Mouse (Mus musculus): ENCODE measurements around the gene Tcp11l2.

DNA sequence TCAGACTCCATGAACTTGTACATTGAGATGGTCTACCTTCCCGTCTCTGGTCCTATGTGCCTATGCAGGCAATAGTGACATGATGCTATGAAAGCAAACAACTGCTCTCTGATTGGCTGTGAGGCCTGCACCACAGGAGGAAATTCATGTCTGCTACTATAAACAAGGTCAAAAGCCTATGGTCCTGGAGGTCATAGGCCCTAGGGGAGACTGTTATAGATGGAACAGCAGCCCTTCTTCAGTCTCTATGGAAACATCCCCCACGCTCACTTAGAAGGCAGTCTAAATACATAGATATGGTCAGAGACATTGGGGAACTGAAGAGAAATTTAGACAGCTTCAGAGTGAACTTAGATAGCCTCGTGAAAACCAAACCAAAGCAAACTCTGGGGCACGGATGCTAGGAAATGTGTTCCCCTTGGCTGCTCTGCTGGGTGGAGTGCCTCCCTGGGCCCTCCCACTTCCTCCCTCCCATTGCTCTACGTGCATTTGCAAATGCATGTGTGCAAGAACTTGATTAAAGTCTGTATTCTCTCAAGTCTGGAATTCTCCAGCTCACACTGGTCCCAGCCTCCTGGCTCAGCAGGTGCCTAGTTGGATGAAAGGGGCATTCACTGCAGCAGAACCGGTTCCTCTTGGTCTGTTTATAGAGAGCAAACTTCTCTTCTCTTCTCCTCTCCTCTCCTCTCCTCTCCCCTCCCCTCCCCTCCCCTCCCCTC is 22.0 kb upstream of the Tcp11l2 start:
- no peak for TF ChIP-seq ZNF384 (IDR thresholded peaks at IDR 0.05; ENCODE audit: low read depth, low read length)
- TF ChIP-seq MAFK (IDR thresholded peaks at IDR 0.05; ENCODE audit: insufficient read depth, low read depth, low read length), result no peak
- no peak for TF ChIP-seq CHD2 (IDR thresholded peaks at IDR 0.05; ENCODE audit: low read depth, low read length)

All from ES-E14 (cell line).